Mouse (Mus musculus): ENCODE measurements around the gene Cd276.

DNA sequence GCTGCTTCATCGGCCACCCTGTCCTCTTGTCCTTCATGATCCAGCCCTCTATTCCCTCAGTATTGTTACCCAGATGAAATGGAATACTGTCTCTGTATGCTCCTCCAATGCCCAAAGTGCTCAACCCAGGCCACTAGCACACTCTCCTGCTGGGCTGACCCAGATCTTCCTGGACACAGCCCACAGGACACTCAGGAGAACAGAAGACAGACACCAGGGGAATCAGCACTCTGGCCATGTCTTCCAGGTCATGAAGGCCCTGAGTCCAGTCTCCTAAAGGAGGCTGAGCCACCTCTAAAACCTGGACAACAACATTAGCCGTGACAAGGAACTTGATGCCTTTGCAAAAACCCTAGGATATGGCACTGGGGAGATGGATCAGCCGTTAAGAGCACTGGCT is 38.8 kb downstream of the Cd276 start:
- TF ChIP-seq CTCF (IDR thresholded peaks at IDR 0.05; ENCODE audit: low read depth) (no peak), EP300 (IDR thresholded peaks at IDR 0.05; ENCODE audit: low read depth) (no peak)
